Mouse (Mus musculus) midbrain, embryonic 12.5 days (tissue): ENCODE results near the gene Rdh16f2. TPM values are rescaled to one million over a fixed set of nuclear protein-coding genes. Genes with fewer than 3 reads are reported as not detected.

ENCODE experiments used
- ATAC-seq: fragments of 200-750 bp; cut with Nextera tagmentation; 2 replicates; pipeline ENCODE4 v1.8.0; 2017; ENCODE audit warnings: low read depth, moderate TSS enrichment, moderate library complexity; ENCODE audit not compliant: low FRiP score
- H3K27ac ChIP-seq: fragments of 300-500 bp; sonication (generic); replicated peaks from 2 replicates; pipeline ENCODE4 v1.5.1; 2016; ENCODE audit warnings: mild to moderate bottlenecking
- H3K27me3 ChIP-seq: fragments of 300-500 bp; sonication (generic); 2 replicates; pipeline ENCODE4 v1.6.1; 2016; ENCODE audit warnings: mild to moderate bottlenecking
- H3K36me3 ChIP-seq: fragments of 300-500 bp; sonication (generic); 2 replicates; pipeline ENCODE4 v1.6.1; 2016
- H3K4me1 ChIP-seq: fragments of 300-500 bp; sonication (generic); 2 replicates; pipeline ENCODE4 v1.6.1; 2016
- H3K4me2 ChIP-seq: fragments of 300-500 bp; sonication (generic); replicated peaks from 2 replicates; pipeline ENCODE4 v1.6.1; 2016; ENCODE audit warnings: mild to moderate bottlenecking, moderate library complexity
- H3K4me3 ChIP-seq: fragments of 300-500 bp; sonication (generic); 2 replicates; pipeline ENCODE4 v1.5.1; 2016; ENCODE audit warnings: mild to moderate bottlenecking
- H3K9ac ChIP-seq: fragments of 300-500 bp; sonication (generic); replicated peaks from 2 replicates; pipeline ENCODE4 v1.6.1; 2016; ENCODE audit warnings: mild to moderate bottlenecking, moderate library complexity
- H3K9me3 ChIP-seq: fragments of 300-500 bp; sonication (generic); 2 replicates; pipeline ENCODE4 v1.6.1; 2016; ENCODE audit warnings: mild to moderate bottlenecking
- WGBS: fragments of 180-500 bp; shearing (Covaris S2); methylation state at CpG from one replicate; pipeline ENCODE4 v1.1.7; 2016; 5-methylcytosine and 5-hydroxymethylcytosine counted together
- polyA plus RNA-seq: library from polyadenylated mRNA; unstranded; fragments of >200 nt; fragmentation: Nextera tagmentation; extraction: Ambion mirVana; gene quantifications from 2 replicates; pipeline ENCODE4 v1.2.1, GENCODE M21; 2016

The Rdh16f2 gene
- polyA plus RNA-seq, 1 experiment from 2014 or later: not detected

DNA sequence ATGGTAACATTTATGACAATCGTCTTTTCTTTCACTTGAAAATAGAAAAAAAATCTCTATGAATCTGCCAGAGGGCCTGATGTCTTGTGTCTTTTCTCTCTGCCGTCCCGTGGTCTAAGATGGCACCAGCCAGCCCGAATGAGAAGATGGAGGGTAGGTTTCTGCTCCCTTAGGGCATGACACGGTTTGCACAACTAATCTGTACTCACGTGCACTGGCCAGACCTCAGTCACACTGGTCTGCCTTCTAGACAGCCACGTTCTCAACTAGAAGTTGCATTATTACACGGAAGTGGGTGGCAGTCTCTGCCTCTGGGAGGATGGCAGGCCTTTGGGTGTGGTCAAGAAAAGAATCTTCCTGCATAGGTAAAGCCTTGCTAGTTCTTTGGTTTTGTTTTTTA, 56.8 kb downstream of the Rdh16f2 start:
- no peak overlapping the region for H3K27ac ChIP-seq
- no peaks in the 10 kb centered on the region for H3K27me3 ChIP-seq
- ATAC-seq: no peak
- no peaks in the 10 kb centered on the region for H3K4me1 ChIP-seq
- no peak overlapping the region for H3K4me3 ChIP-seq
- H3K4me2 ChIP-seq: no peak overlapping the region
- no peak overlapping the region for H3K9ac ChIP-seq
- no peaks in the 10 kb centered on the region for H3K36me3 ChIP-seq
- H3K9me3 ChIP-seq: no peaks in the 10 kb centered on the region
- 91% methylated on average over 8 of the region's 8 CpGs for WGBS

DNA sequence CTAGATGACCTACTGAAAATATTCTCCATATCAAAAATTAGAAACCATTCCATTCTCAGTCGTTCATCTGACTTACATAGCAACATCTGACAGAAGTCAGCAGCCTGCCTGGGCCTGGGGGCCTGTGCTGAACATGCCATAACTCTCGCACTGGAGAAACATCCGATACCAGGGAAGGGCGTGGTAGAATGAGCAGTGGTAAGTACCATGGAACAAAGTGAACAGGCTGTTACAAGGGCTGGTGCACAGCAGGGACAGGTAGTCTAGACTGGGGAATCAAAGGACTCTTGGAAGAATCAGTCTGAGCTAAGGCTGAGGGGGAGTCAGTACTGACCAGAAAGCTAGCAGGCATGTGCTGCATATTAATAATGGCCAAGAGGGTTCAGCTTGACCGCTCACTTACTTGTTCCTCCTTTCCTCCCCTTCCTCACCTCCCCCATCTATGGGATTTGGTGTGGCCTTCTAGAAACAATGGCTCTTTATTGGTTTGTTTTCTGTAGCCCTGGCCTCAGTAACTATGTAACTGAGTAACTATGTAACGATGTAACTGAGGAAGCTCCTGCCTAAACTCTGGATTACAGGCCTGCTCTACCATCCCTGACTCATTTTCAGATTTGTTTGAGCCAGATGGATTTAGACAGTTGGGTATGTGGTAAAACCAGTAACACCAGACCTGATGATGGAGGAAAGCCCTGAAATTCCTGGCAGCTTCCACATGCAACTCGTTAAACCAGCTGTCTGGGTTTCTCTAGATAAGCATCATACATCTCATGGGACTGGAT, 58.5 kb downstream of the Rdh16f2 start:
- ATAC-seq: no peak
- Histone ChIP-seq H3K4me1 (no peaks in the 10 kb centered on the region), H3K9me3 (no peaks in the 10 kb centered on the region), H3K9ac (no peak overlapping the region), H3K4me2 (no peak overlapping the region), H3K36me3 (no peaks in the 10 kb centered on the region), H3K4me3 (no peak overlapping the region), H3K27ac (no peak overlapping the region), H3K27me3 (no peaks in the 10 kb centered on the region)
- WGBS: 79% methylated on average over 7 of the region's 7 CpGs

Other genes starting within 250 kb of the Rdh16f2 start
- 94.0 and 98.1 TPM in 2 replicates for gene Lrp1, start 245.3 kb upstream of the Rdh16f2 start, polyA plus RNA-seq
- gene Stat6, start 223.5 kb upstream of the Rdh16f2 start, polyA plus RNA-seq: 6.1 and 9.0 TPM in 2 replicates
- 10.0 and 10.3 TPM in 2 replicates for gene Nemp1, start 199.6 kb upstream of the Rdh16f2 start, polyA plus RNA-seq
- 3.7 and 4.5 TPM in 2 replicates for gene Nab2, start 197.9 kb upstream of the Rdh16f2 start, polyA plus RNA-seq
- 0.47 and 0.71 TPM in 2 replicates for gene Myo1a, start 161.3 kb upstream of the Rdh16f2 start, polyA plus RNA-seq
- not detected in 2 replicates for gene Tac2, start 142.0 kb upstream of the Rdh16f2 start, polyA plus RNA-seq
- 6.1 and 6.2 TPM in 2 replicates for gene Zbtb39, start 126.9 kb upstream of the Rdh16f2 start, polyA plus RNA-seq
- gene Gpr182, start 114.7 kb upstream of the Rdh16f2 start, polyA plus RNA-seq: 0.41 and 0.46 TPM in 2 replicates
- gene Rdh1, start 106.8 kb upstream of the Rdh16f2 start, polyA plus RNA-seq: 0.06 TPM in 1 of 2 replicates, not detected in the other
- gene Rdh16f1, start 106.7 kb upstream of the Rdh16f2 start, polyA plus RNA-seq: 0.09 TPM in 1 of 2 replicates, not detected in the other
- 0.16 TPM in 1 of 2 replicates, not detected in the other for gene Rdh9, start 90.1 kb upstream of the Rdh16f2 start, polyA plus RNA-seq
- not detected in 2 replicates for gene Rdh16, start 65.3 kb upstream of the Rdh16f2 start, polyA plus RNA-seq
- not detected in 2 replicates for gene Rdh19, start 16.5 kb upstream of the Rdh16f2 start, polyA plus RNA-seq
- gene Rdh7, start 22.3 kb downstream of the Rdh16f2 start, polyA plus RNA-seq: not detected in 2 replicates
- gene Sdr9c7, start 32.0 kb downstream of the Rdh16f2 start, polyA plus RNA-seq: not detected in 2 replicates
- gene Hsd17b6, start 141.1 kb downstream of the Rdh16f2 start, polyA plus RNA-seq: not detected in 2 replicates
- 72.6 and 76.9 TPM in 2 replicates for gene Prim1, start 148.7 kb downstream of the Rdh16f2 start, polyA plus RNA-seq
- gene Naca, start 169.1 kb downstream of the Rdh16f2 start, polyA plus RNA-seq: 716 and 742 TPM in 2 replicates
- gene Ptges3, start 192.5 kb downstream of the Rdh16f2 start, polyA plus RNA-seq: 545 and 553 TPM in 2 replicates
- 1,976 and 1,998 TPM in 2 replicates for gene Atp5b, start 216.8 kb downstream of the Rdh16f2 start, polyA plus RNA-seq
- gene Baz2a, start 225.1 kb downstream of the Rdh16f2 start, polyA plus RNA-seq: 14.1 and 16.0 TPM in 2 replicates